Mouse (Mus musculus) R1 (cell line): ENCODE data around the gene Herc1.

ENCODE experiments used
- DNase-seq: peaks from one replicate; pipeline ENCODE4 v3.0.0-alpha.2; 2018; ENCODE audit warnings: low read depth, low spot score

Herc1 gene

GRCm38 (mm10) chr9:66349860-66350787 lies at the start of gene Herc1:
Gene Herc1, plus strand, starts transcription at chr9:66350450.
- peak; percentile 97 for DNase-seq

GRCm38 (mm10) chr9:66304320-66305090 lies 45.7 kb upstream of the Herc1 start:
- no peak for DNase-seq

GRCm38 (mm10) chr9:66305121-66306112 lies 44.8 kb upstream of the Herc1 start:
- no peak for DNase-seq

- no peak for DNase-seq
Observed at GRCm38 (mm10) chr9:66306414-66306813, 43.8 kb upstream of the Herc1 start.

- DNase-seq: peak; percentile 80
Observed at GRCm38 (mm10) chr9:66307341-66307740, 42.9 kb upstream of the Herc1 start.

GRCm38 (mm10) chr9:66308741-66309140 lies 41.5 kb upstream of the Herc1 start:
- DNase-seq: no peak

GRCm38 (mm10) chr9:66311458-66311857 lies 38.8 kb upstream of the Herc1 start:
- DNase-seq: peak; percentile 10

GRCm38 (mm10) chr9:66316603-66317002 lies 33.6 kb upstream of the Herc1 start:
- DNase-seq: no peak

GRCm38 (mm10) chr9:66322010-66322931 lies 28.0 kb upstream of the Herc1 start:
- DNase-seq: no peak

- DNase-seq: no peak
Observed at GRCm38 (mm10) chr9:66326879-66327278, 23.4 kb upstream of the Herc1 start.

- no peak for DNase-seq
Observed at GRCm38 (mm10) chr9:66329474-66329873, 20.8 kb upstream of the Herc1 start.

GRCm38 (mm10) chr9:66330437-66330836 lies 19.8 kb upstream of the Herc1 start:
- DNase-seq: no peak

GRCm38 (mm10) chr9:66331548-66331947 lies 18.7 kb upstream of the Herc1 start:
- no peak for DNase-seq

- no peak for DNase-seq
Observed at GRCm38 (mm10) chr9:66332393-66332792, 17.9 kb upstream of the Herc1 start.

GRCm38 (mm10) chr9:66337280-66337679 lies 13.0 kb upstream of the Herc1 start:
- no peak for DNase-seq

GRCm38 (mm10) chr9:66338005-66338782 lies 12.1 kb upstream of the Herc1 start:
- no peak for DNase-seq

- DNase-seq: no peak
Observed at GRCm38 (mm10) chr9:66339714-66340113, 10.5 kb upstream of the Herc1 start.

- no peak for DNase-seq
Observed at GRCm38 (mm10) chr9:66340394-66341094, 9.7 kb upstream of the Herc1 start.
